Mouse (Mus musculus) hindlimb bud, embryonic 11.5 days (tissue): ENCODE data around the gene Chst11.
A peak's percentile ranks its signal among the peaks of the same experiment; 100 is the strongest.

ENCODE experiments used
- DNase-seq: peaks from one replicate; pipeline ENCODE4 v3.0.0-alpha.2; 2012; ENCODE audit warnings: low read depth, low spot score; ENCODE audit errors: extremely low spot score

The Chst11 gene

DNA sequence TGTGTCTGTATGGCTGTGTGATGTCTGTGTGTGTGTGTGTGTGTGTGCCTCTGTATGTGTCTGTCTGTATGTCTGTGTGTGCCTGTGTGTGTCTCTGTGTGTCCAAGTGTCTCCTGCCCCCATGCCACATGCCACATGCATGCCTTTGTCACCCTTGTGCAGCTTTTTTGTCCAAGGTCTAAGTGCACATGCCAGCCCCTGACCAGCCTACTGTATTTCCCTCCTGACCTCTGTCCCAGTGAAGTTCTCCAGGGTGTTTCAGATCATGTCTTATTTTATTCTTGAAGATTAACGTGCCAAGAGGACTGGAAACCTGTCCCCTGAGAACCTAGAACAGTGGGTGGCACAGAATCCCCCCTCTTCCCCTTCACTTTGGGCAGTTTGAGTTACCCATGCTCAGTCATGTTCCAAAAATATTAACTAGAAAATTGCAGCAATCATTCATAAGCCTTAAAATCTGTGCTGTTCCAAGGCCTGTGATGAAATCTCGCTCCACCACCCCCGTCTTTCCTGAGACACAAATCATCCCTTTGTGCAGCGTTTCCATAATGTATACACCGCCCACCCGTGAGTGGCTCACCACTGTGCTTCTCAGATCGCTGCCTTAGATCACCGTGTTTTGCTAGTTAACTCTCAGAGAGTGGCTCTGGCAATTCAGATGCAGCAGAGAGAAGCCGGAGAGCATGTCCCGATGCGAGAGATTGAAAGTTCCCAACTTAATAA, 180.4 kb downstream of the Chst11 start:
- no peak for DNase-seq

DNA sequence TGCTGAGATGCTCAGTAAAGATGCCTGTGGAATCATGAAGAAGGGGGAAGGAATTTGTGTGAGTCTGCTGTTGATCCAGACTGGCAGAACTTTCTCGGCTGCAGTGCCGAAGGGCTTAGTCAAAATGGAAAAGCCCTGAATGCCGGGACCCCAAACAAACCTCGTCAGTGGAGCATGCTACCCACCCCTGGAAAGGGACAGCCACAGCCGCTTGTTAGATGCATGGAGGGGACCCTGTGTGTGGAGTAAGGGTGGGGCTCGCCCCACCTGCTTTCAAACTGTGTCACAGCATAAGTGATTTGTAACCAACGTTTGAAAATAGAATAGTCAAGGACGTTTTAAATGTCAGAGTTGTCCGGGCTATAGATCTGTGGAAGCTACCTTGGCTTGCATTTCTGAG, 181.0 kb downstream of the Chst11 start:
- DNase-seq, result no peak

- no peak for DNase-seq
Measured at GRCm38 (mm10) chr10:83167492-83167891, 182.2 kb downstream of the Chst11 start.

GRCm38 (mm10) chr10:83168303-83169056, 183.2 kb downstream of the Chst11 start:
- no peak for DNase-seq

- no peak for DNase-seq
Measured at GRCm38 (mm10) chr10:83169554-83169953, 184.3 kb downstream of the Chst11 start.

DNA sequence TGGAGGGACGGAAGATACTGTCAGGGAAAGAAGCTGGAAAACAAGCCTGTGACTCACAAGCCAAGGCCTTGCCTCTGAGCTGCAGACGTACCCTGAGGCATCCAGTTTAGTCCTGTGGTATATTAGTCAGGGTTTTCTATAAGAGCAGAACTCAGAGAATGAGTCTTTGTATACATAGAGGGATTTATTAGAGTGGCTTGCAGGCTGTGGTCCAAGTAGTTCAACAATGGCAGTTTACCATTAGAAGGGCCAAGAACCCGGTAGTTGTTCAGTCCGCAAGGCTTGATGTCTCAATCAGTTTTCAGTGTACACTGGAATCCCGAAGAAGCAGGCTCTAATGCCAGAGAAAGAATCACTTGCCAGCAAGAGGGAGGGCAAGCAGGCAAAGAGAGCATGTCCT, 192.9 kb downstream of the Chst11 start:
- no peak for DNase-seq

GRCm38 (mm10) chr10:83178661-83179060, 193.4 kb downstream of the Chst11 start:
- no peak for DNase-seq

DNA sequence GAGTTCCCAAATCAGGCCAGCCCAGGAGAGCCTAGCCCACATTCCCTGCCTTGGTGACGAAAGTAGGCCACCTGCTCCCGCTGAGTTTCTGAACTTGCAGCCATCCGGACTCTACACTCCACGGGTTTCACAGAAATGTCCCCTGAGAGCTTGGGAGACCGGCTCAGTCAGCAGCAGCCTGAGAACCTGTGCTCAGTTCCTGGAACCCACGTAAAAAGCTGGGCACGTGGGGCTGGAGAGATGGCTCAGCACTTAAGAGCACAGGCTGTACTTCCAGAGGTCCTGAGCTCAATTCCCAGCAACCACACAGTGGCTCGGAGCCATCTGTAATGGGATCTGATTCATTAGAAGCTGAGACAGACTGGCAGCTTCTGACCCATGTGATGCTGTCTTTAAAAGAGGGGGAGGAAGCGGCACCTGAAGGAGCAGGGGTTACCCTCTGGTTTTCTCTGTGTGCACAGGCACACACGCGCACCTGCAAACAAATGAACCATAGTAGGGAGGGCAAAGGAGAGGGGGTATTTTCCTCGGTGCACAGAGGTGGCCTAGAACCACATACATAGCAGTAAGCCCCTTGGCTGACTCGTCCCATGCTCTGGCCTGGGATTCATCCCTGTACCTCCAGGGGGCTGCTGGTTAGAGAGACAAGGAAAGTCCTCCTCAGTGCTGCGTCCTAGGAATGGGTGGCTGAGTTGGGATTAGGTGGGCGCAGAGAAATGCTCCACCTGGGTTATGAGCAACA, 196.7 kb downstream of the Chst11 start:
- no peak for DNase-seq

GRCm38 (mm10) chr10:83182573-83182960, 197.3 kb downstream of the Chst11 start:
- DNase-seq, result peak; percentile 30

DNA sequence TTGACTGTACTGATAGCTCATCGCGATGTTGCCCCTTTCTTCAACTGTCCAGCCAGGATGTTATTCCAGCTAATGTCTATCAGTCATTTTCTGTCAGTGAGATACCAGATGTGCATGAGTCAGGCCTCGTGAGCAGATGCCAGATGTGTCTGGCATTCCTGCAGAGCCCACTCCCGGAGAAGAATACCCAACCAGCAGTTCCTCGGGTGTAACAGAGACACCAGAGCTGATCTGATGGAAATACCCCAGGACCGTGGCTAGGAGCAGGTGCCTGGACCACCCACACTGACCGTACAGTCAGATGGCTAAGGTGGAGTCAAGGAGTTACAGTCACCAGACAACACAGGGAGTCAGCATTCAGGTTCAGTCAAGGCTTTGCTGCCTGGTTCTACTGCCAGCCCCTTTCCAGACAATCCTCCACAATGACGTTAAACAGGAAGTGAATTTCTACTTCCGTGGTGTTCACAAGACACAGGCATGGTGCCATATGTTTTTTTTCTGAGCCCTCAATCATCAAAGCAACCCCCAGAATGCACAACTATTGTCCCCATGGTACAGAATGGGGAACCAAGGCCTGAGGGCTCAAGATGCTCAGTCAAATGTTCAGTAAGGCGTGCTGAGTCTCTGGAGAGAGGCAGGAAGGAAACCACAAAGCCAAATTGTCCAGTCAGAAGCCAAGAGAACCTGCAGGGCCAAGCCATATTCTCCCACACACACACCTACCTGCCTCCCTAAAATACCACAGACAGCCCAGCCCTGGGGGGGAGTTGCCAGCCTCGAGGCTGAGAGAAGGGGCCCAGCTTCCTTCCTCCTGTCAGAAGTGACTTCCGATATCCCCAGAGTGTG, 198.6 kb downstream of the Chst11 start:
- no peak for DNase-seq

DNA sequence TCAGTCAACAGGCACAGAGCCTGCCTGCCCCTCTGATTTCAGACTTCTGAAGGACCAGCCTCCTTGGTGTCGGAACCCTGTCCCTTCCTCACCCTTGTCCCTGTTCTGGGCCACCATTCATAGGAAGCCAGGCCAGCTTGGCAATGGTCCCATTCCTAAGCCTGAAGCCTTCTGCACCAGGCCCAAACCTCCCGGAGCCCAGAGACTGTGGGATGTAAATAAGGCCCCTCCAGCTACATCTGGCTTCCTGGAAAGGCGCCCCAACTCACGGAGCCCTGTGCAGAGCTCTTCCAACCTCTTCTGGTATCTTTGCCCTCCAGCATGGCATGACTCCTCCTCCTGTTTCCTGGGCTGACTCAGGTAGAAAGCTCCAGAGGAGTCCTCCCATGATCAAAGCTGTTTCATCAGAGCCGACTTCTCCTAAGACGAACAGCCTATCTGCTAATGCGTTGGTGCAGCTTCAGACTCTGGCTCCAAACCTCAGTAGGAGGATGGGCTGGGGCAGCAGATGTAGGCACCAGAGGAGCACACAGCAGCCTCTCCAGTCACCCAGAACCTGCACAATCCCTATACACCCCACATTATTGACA, 199.3 kb downstream of the Chst11 start:
- DNase-seq, result no peak

GRCm38 (mm10) chr10:83185121-83185520, 199.8 kb downstream of the Chst11 start:
- no peak for DNase-seq

DNA sequence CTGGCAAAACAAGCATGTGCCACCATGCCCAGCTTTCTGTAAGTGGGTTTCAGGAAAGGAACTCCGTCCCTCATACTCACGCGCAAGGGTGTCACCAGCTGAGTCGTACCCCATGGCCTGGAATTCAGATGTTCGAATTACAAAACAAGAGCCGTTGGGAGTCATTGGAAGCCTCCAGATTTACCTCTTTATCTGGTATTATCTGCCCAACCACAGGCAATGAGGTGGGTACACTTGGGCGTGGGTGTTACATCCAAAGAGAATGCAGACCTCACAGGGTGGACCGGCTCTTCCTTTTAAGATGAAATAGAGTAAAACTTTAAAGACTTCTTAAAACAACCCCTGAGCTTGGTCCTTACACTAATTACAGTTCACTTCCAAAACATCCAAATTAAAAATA, 200.9 kb downstream of the Chst11 start:
- DNase-seq, result no peak

DNA sequence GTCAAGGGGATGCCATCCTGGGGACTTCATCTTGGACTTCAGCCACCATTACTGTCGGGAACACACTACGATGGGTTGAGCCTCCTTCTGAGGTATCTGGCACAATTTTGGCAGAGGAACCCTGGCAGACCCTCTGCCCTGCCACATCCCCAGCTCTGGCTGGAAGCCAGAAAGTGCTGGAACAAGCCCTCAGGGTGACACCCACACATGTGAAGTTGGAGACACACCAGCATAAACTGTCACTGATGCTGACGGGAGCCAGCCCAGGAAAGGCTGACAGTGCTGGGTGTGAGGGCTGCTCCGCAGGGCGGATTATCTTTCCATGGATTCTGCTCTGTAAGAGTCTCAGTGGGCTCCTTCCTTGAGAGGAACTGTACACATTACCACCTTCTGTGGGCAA, 201.7 kb downstream of the Chst11 start:
- DNase-seq, result no peak

DNA sequence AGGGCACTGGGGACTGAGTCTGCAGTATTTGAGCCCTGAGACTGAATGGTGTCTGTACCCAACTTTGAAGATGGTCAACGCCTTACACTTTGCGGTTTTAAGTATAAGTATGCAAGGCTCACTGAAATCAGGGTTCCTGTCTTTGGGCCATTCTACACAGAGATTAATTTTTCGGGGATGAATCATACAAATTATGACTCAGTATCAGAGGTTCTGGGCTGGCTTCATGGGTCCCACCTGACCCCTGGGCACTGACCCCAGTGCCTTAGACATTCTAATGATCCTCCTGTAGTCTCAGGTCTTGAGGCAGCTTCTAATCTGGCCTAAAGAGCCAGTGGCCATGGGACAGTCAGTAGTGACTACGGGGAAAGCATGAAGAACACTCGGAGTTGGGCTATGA, 203.8 kb downstream of the Chst11 start:
- DNase-seq, result no peak

DNA sequence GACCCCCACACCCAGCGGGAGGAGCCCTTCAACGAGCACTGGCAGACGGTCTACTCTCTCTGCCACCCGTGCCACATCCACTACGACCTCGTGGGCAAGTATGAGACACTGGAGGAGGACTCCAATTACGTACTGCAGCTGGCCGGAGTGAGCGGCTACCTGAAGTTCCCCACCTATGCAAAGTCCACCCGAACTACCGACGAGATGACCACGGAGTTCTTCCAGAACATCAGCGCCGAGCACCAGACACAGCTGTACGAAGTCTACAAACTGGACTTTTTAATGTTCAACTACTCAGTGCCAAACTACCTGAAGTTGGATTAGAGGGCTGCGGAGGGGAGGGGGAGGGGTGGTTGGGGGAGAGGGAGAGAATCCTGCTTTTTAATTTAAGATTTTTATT, 206.2 kb downstream of the Chst11 start:
- DNase-seq, result no peak

DNA sequence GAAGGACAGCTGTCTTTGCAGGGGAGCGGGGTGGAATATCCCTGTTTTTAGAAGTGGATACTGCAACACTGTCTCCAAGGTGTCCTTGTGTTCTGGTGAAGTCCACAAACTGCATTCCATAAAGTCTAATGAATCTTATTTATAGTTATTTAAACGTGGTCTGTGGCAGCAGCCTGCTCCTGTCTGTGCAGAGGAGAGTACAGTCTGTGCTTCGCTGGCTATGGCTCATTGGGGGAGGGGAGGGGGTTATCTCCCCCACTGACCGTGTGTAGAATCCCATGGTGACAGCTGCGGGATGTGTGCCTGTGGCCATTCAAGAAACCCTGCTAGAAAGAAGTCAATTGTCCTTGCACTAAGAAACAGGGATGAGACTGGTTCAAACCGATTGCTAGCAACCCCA, 206.7 kb downstream of the Chst11 start:
- DNase-seq, result no peak

DNA sequence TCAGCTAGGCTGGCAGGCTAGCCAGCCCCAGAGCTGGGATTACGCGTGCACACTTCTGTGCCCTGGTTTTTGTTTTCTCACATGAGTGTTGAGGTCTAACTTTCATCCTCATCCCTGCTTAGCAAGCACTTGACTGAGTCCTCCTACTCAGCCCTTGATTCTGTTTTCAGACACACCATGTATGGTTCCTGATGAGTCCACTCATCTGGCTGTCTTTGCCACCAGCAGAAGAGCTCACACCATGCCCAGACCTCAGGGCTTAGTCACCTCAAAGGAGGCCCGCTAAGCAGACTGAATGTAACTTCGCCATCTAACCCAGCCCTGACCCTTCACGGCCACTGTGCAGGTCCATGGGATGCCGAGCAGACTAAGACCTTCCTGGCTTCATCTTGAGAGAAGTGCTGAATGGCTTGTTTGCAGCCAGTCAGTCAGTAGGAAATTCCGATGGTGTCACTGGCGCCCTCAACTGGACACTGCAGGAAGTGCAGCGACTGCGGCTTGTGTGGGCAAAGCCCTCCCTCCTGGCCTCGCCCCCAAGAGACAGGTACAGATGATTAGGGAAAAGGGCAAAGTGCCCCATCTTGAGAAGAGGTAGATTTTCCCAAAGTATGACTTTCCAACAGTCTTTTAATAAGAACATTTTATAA, 212.5 kb downstream of the Chst11 start:
- no peak for DNase-seq

DNA sequence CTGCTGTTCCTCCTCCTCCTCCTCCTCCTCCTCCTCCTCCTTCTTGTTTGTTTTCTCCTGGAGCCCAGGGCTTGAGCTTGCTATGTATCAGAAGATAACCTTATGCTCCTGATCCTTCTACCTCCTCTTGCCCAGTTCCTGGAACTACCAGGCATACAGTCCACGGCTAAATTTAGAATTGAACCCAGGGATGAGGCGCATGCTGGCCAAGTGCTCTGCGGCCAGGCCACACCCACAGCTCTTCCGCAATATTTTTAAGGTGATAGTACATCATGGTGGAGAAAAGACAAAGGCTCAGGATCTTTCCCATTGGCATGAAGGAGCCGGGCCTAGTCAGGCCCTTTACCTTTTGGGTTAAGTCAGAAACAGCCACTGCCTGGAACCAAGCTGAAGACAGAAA, 213.4 kb downstream of the Chst11 start:
- no peak for DNase-seq

DNA sequence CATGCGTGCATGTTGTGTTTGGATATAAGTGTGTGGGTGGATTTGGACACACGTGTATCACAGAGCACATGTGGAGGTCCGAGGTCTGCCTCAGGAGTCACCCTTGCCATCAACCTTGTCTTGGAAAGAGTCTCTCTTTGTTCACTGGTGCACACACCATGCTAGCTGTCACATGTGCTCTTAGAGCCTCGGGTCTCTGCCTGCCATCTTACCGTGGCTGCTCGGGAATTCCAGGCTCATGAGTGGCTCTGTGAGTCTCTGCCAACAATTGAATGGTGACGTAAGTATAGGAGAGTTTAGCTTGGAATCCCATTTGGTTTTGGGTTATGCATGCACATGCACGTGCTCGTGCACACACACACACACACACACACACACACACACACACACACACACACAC, 214.0 kb downstream of the Chst11 start:
- DNase-seq, result no peak
